Mouse (Mus musculus) MEL (cell line): ENCODE results near the gene Ddi2.

ENCODE experiments used
- CTCF ChIP-seq, 3 experiments: IDR thresholded peaks in 2 of 3; conservative IDR thresholded peaks in 1 of 3; 2 replicates each; pipeline ENCODE4 v1.5.1; 2011 to 2012; ENCODE audit warnings: low read length in 3 of 3, low read depth in 2 of 3, mild to moderate bottlenecking in 2 of 3, improper control_type of control experiment in 1 of 3, inconsistent platforms in 1 of 3, mixed read lengths in 1 of 3, moderate library complexity in 1 of 3; ENCODE audit not compliant: control insufficient read depth in 1 of 3, insufficient read depth in 1 of 3, poor library complexity in 1 of 3, severe bottlenecking in 1 of 3
- EP300 ChIP-seq, 2 experiments: IDR thresholded peaks; 2 replicates each; pipeline ENCODE4 v1.6.1; 2011; ENCODE audit warnings: improper control_type of control experiment in 2 of 2, low read length in 2 of 2, low read depth in 1 of 2, mild to moderate bottlenecking in 1 of 2
- GABPA ChIP-seq: IDR thresholded peaks from 2 replicates; pipeline ENCODE4 v1.6.1; 2012; ENCODE audit warnings: low read depth, mild to moderate bottlenecking, inconsistent platforms, low read length, improper control_type of control experiment, moderate library complexity
- HCFC1 ChIP-seq: IDR thresholded peaks from 2 replicates; pipeline ENCODE4 v1.6.1; 2012; ENCODE audit warnings: low read depth, mild to moderate bottlenecking, inconsistent platforms, low read length, improper control_type of control experiment, moderate library complexity
- NELFE ChIP-seq: IDR thresholded peaks from 2 replicates; pipeline ENCODE4 v1.6.1; 2011; ENCODE audit warnings: low read depth, low read length, improper control_type of control experiment
- NRF1 ChIP-seq: IDR thresholded peaks from 2 replicates; pipeline ENCODE4 v1.6.1; 2014; ENCODE audit warnings: low read depth, mild to moderate bottlenecking, inconsistent platforms, low read length, improper control_type of control experiment, moderate library complexity; ENCODE audit not compliant: poor library complexity, insufficient read depth, severe bottlenecking
- POLR2A ChIP-seq, 2 experiments: IDR thresholded peaks; 2 replicates each; pipeline ENCODE4 v1.6.1; 2011 to 2012; ENCODE audit warnings: low read length in 2 of 2, mild to moderate bottlenecking in 2 of 2, control low read depth in 1 of 2, improper control_type of control experiment in 1 of 2, low read depth in 1 of 2, moderate library complexity in 1 of 2; ENCODE audit not compliant: control insufficient read depth in 1 of 2, insufficient read depth in 1 of 2, poor library complexity in 1 of 2
- TBP ChIP-seq: IDR thresholded peaks from 2 replicates; pipeline ENCODE4 v1.8.0; 2011; ENCODE audit warnings: low read depth, low read length, improper control_type of control experiment
- USF1 ChIP-seq: IDR thresholded peaks from 2 replicates; pipeline ENCODE4 v1.6.1; 2014; ENCODE audit warnings: low read depth, mild to moderate bottlenecking, inconsistent platforms, low read length, improper control_type of control experiment, moderate library complexity
- USF2 ChIP-seq, 2 experiments: IDR thresholded peaks; 2 replicates each; pipeline ENCODE4 v1.6.1; 2011 to 2012; ENCODE audit warnings: improper control_type of control experiment in 2 of 2, low read length in 2 of 2, borderline replicate concordance in 1 of 2, inconsistent platforms in 1 of 2, low read depth in 1 of 2, mild to moderate bottlenecking in 1 of 2; ENCODE audit not compliant: insufficient read depth in 1 of 2

DNA sequence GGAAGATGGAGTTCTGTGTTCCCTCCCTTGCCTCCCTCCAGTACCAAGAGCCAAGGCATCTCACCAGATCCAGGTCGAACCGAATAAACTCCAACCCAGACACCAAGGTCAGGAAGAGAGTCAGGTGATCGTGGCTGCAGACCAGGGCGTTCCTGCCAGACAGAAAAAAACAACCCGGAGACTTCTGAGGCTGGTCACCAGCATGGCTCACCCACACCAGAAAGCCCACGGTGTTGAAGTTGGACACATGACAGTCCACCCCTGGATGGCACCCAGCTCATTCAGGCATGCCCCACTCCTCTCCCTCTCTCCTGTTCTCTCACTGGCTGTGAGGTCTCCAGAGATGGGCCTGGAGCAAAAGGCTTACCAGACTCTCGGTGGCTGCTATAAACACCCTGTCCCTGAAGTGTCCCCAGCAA is 81.9 kb downstream of the Ddi2 start:
- TF ChIP-seq TBP: no peak
- TF ChIP-seq CTCF (IDR thresholded peaks at IDR 0.05 in 2 of 3, conservative IDR thresholded peaks at IDR 0.05 in 1 of 3; ENCODE audit: control insufficient read depth in 1 of 3, insufficient read depth in 1 of 3, low read depth in 2 of 3, low read length in 3 of 3, poor library complexity in 1 of 3, severe bottlenecking in 1 of 3): no peak
- no peak for TF ChIP-seq EP300 (IDR thresholded peaks at IDR 0.05; ENCODE audit: low read depth in 1 of 2, low read length in 2 of 2)
- no peak for TF ChIP-seq HCFC1
- TF ChIP-seq POLR2A (IDR thresholded peaks at IDR 0.05; ENCODE audit: control insufficient read depth in 1 of 2, insufficient read depth in 1 of 2, low read depth in 1 of 2, low read length in 2 of 2, poor library complexity in 1 of 2): no peak
- TF ChIP-seq NRF1: no peak
- no peak for TF ChIP-seq GABPA
- no peak for TF ChIP-seq NELFE
- no peak for TF ChIP-seq USF2 (IDR thresholded peaks at IDR 0.05; ENCODE audit: borderline replicate concordance in 1 of 2, insufficient read depth in 1 of 2, low read depth in 1 of 2, low read length in 2 of 2)
- TF ChIP-seq USF1: no peak
